Mouse (Mus musculus) CH12.LX (cell line): ENCODE measurements at regions not wholly inside any gene's neighbourhood (a gene's known extent, or its start where the extent isn't known, plus 50 kb on each side); places are given as distances from the start of the nearest gene placed in this dataset.

Experiments
- CHD2 ChIP-seq: IDR thresholded peaks from 2 replicates; pipeline ENCODE4 v1.6.1; 2011; ENCODE audit warnings: low read length, improper control_type of control experiment
- MAX ChIP-seq: IDR thresholded peaks from 2 replicates; pipeline ENCODE4 v1.6.1; 2011; ENCODE audit warnings: low read length, improper control_type of control experiment
- ZMIZ1 ChIP-seq: IDR thresholded peaks from 2 replicates; pipeline ENCODE4 v1.6.1; 2012; ENCODE audit warnings: low read depth, mild to moderate bottlenecking, inconsistent platforms, low read length, improper control_type of control experiment

GRCm38 (mm10) chr5:127129495-127129894 is 112.1 kb upstream of the Tmem132c start:
- TF ChIP-seq MAX: no peak
- no peak for TF ChIP-seq CHD2
- TF ChIP-seq ZMIZ1: no peak
